Mouse (Mus musculus) left cerebral cortex, adult 2 months (tissue): ENCODE measurements around the gene Zbtb44. TPM values are rescaled to one million over a fixed set of nuclear protein-coding genes. Genes with fewer than 3 reads are reported as not detected.

Experiments
- DNase-seq, 2 experiments: peaks; one replicate each; pipeline ENCODE4 v3.0.0; 2021 to 2022; ENCODE audit warnings: low spot score in 2 of 2, mixed read lengths in 1 of 2; ENCODE audit errors: extremely low spot score in 1 of 2
- H3K27ac ChIP-seq: fragments of 200-600 bp; 2 replicates; pipeline ENCODE4 v1.8.1; 2022
- H3K4me3 ChIP-seq: fragments of 200-600 bp; 2 replicates; pipeline ENCODE4 v1.8.1; 2022
- CTCF ChIP-seq: fragments of 200-600 bp; IDR thresholded peaks from 2 replicates; pipeline ENCODE4 v1.8.1; 2022; ENCODE audit warnings: antibody characterized with exemption, mild to moderate bottlenecking, moderate library complexity
- intact Hi-C: fragments of 180-260 bp; cut with DNase I; formaldehyde crosslinking; loops from one replicate; pipeline ENCODE4 v1.15.1; 2025
- long read RNA-seq, 2 experiments: library from polyadenylated mRNA; stranded (forward); transcript quantifications; one replicate each; pipeline ENCODE4 v2.0.0; 2021; ENCODE audit warnings: borderline mapping rate in 2 of 2
- total RNA-seq, 2 experiments: library from RNA; stranded (reverse); gene quantifications; 2 replicates each; pipeline ENCODE4 v1.2.3; 2021

Gene Zbtb44
- 10 to 100 TPM; 40.4 to 45.2 TPM for total RNA-seq
- long read RNA-seq, experiment 1, full-length matches to known transcripts = 3 of 7 reads
- long read RNA-seq, experiment 1, partial matches to known transcripts = 1 of 7 reads
- long read RNA-seq, experiment 1, other reads (novel, unspliced or antisense) = 3 of 7 reads
- long read RNA-seq, experiment 2, full-length matches to known transcripts = 7 of 11 reads
- long read RNA-seq, experiment 2, partial matches to known transcripts = 0 of 11 reads
- long read RNA-seq, experiment 2, other reads (novel, unspliced or antisense) = 4 of 11 reads

DNA sequence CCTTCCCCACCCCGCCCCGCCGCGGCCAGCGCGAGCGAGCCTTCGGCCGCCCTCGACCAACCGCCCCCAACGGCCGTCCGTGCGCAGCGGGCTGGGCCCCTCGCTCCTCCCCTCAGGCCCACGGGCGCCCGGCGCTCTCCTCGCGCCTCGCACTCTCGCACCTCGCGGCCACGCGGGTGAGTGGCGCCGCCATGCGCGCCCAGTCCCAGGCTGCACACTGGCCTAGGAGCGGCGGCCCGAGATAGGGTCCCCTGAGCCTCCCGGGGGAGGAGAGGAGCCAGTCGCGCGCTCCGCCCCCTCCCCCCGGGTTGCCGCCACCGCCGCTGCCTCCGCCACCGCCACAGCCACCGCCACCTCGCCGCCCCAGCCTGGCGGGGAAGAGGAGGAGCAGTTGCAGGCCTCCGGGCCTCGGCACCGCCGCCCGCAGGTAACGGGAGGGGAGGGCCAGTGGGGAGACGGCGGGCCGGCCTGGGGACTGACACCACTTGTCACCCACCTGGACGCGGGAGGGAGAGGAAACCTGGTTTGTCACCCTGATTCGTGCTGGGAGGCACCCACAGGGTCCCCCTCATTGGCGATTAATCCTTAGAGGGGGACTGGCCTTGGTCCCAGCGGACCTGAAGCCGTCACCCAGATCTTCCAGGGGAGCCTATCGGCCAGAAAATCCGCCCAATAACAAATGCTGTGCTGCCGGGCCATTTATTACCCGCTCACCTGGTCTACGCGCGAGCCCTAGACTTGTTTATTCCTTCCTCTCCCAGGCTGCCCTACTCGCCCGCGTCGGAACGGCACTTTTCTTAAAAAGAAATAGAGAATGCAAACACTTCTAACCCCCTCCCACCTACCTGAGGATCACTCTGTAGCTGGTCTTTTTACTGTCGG lies at the start of gene Zbtb44:
TSS of gene Zbtb44 (plus strand) at position 113 of the 882 bp plus-strand sequence.
- intact Hi-C loops = loop anchor here (2.0 kb wide), 2 partner anchors 88 to 250 kb away; partner anchors contain the start of genes Adamts8 and Prdm10
- Histone ChIP-seq H3K4me3 (peak within 1 kb of the TSS; percentile 95), H3K27ac (peak within 1 kb of the TSS; percentile 98)
- no peak for TF ChIP-seq CTCF
- DNase-seq = no peak

DNA sequence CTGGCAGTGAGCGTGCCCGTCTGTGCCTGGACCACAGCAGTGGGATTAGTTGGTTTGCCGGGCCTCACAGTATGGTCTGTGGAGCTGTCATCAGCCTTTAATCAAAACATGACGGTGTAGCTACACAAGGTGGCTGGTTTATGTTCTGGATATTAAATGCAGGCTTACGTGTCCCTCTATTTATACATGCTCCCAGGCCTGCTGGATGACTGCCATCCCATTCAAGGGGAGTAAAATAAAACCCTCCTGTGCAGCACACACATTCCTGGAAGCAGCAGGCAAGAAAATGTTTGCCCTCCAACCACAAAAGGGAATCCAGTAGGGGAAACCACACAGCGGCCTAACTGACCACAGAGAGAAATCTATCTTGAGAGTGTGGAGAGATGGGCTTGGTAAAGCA lies 44.7 kb upstream of the Zbtb44 start:
- no peak for DNase-seq
- intact Hi-C loops = no loop called here
- Histone ChIP-seq H3K4me3 (no peak overlapping the region), H3K27ac (no peak overlapping the region)
- no peak for TF ChIP-seq CTCF

DNA sequence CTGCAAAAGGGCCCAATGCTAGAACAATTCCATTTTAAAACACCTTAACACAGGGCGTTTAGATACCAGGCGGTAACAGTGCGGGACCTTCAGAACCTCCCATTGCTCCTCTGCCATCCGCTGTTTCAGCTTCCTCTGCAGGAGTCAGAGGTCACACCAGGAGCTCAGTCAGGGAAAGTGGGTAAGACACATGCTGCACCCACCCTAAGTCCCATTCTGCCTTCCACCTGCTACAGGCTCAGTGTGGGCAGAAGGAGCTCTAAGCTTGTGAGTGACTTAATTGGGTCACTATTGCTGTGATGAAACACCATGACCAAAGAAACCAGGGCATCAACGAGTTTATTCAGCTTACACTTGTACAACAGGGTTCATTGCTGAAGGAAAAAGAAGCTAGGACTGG lies 37.3 kb upstream of the Zbtb44 start:
- DNase-seq = no peak

DNA sequence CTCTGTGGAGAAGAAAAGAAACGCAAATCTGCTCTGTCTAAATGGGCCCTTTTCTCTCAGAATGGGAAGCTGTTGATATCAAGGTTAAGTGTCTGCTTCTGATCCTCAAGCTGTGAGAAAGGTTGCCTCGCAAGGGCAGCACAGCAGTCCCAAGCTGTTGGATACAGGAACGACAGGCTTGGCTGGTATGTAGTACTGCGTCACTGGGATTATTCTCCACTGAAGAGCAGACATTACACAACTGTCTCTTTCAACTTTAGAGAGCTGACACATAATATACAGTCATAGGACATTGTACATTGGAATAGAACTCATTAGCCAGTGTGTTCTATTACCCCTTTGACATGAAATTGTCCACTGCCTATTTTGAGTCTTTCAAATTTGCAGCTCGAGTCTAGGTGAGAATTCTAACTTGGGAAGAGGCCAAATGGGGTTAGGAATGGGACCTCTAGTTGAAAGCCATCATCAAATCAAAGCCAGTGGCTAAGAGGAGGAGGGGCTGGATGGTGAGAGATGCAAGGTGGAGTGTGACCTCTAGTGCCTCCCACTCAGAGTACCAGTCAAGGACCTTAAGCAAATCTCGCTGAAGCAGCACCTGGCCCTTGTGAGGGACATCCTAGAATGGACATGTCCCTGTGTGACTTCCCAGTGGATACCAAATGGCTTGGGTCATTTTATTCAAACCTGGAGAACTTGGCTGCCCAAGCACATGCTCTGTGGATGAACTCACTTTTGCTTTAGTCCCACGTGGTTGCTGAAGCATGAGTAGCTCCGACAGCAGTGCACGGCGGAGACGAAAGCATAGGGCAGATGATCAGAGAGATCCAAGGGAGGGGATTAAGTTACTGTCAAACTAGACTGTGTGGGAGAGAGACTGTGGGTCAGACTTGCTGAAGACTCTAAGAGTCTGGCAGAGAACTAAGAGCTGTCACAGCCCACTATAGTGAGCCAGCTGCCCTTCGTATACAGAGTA lies 33.6 kb upstream of the Zbtb44 start:
- TF ChIP-seq CTCF = no peak
- Histone ChIP-seq H3K27ac (no peak overlapping the region), H3K4me3 (no peak overlapping the region)
- intact Hi-C loops = no loop called here
- no peak for DNase-seq

More for the DNA sequence above, 37.3 kb upstream of the Zbtb44 start:
- no peak overlapping the region for H3K4me3 ChIP-seq
- no peak overlapping the region for H3K27ac ChIP-seq
- TF ChIP-seq CTCF = no peak
- intact Hi-C loops = no loop called here

DNA sequence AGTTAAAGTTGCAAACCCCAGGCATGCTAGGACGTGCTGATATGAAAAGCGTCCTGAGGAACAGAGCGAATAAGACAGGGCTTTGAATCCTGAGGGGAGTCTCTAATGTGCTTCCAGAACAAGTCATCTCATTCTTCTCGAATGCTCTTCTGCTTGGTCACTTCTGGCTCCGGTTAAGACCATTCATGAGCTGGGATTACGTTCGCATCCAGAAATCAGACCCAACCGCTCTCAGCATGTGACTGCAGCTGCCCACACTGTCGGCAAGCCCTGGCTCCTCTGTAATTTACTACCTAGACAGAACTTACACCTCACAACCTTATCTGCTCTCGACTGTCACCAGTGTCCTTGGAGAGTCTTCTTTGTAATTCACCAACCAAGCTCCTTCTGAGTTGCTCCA lies 29.8 kb upstream of the Zbtb44 start:
- intact Hi-C loops = no loop called here
- TF ChIP-seq CTCF = no peak

DNA sequence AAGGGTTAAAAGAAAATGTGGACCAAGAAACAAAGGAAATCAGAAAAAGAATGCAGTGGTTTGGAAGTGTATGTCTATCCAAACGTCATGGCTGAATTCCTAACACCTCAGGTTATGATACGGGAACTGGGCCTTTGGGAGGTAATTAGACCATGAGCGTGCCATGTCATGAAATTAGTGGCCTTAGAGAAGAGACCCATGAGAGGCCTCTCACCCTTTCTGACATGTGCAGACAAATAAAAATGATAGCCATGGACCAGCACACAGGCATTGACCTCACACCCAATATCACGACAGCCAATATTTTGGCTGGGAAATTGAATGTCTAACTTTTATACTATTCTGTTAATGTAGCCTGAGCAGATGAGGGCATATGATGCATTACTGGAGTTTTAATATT lies 27.9 kb upstream of the Zbtb44 start:
- intact Hi-C loops = no loop called here
- H3K4me3 ChIP-seq = no peak overlapping the region
- no peak overlapping the region for H3K27ac ChIP-seq
- no peak for TF ChIP-seq CTCF
- no peak for DNase-seq

More for the DNA sequence above, 29.8 kb upstream of the Zbtb44 start:
- Histone ChIP-seq H3K27ac (no peak overlapping the region), H3K4me3 (no peak overlapping the region)
- no peak for DNase-seq

DNA sequence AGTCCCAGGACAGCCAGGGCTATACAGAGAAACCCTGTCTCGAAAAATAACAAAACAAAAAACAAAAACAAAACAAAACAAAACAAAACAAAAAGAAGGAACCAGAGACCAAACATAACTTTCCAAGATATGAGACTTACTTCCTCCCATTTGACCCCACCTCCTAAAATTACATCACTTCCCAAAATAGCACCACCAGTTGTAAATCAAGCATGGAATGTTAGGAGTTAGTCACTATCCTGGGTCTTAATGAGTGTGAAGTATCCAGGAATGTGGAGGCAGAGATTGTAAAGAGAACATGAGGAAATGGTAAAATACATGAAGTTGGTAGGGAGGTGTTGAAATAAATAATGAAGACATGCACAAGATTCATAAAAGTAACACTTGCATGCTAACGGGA lies 21.1 kb upstream of the Zbtb44 start:
- no peak overlapping the region for H3K27ac ChIP-seq
- DNase-seq = no peak
- intact Hi-C loops = no loop called here
- H3K4me3 ChIP-seq = no peak overlapping the region
- TF ChIP-seq CTCF = no peak

DNA sequence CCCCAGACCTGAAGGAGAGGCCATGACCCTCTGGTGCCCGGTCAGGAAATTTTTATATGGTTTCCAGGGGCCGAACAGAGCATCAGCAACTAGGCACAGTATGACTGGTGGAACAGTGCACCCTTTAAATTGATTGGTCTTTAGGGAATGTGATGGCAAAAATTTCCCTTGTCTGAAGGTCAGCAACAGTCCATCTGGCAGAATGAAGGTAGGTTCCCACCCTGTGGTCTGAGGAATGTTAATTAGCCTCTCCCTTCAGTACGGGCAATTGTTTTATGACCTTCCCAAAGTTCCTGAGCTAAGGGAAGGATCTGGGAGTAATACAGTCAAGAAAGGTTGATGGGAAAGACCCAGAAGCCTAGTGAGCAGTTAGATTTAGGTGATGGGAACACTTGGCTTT lies 20.4 kb upstream of the Zbtb44 start:
- intact Hi-C loops = no loop called here
- TF ChIP-seq CTCF = no peak
- no peak overlapping the region for H3K4me3 ChIP-seq
- no peak for DNase-seq
- no peak overlapping the region for H3K27ac ChIP-seq

DNA sequence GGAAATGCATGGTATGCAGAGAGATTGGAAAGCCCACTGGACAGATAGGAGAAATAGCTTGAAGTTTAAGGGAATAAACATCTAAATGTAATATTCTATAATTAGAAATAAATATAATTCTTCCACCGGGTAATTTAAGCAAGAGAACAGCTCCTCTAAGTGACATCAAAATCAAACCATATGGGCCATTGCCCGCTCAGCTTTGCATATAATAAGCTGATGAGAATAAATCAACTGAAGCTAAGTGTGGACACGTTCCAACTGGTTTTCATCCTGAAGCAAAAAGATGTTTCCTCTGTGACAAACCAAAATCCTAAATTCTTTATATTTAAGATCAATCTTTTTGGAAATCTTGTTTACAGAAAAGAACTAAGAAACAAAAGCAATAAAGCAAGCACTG lies 19.7 kb upstream of the Zbtb44 start:
- no peak for DNase-seq
- TF ChIP-seq CTCF = no peak
- intact Hi-C loops = no loop called here

DNA sequence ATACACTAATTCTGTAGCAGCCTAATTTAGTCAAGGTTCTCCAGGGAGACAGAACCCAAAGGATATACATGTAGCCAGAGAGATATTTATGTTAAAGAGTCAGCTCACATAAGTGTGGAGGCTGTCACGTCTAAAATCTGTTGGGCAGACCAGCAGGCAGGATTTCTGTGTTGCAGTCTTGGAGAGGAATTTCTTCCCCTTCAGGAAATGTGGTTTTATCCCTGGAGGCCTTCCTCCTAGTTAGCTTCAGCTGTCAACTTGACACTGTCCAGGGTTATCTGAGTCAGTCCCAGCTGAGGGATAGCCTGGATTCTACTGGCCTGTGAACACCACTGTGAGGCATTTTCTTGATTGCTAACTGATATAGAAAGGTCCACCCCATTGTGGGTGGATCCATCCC lies 18.9 kb upstream of the Zbtb44 start:
- Histone ChIP-seq H3K27ac (no peak overlapping the region), H3K4me3 (no peak overlapping the region)
- intact Hi-C loops = no loop called here
- no peak for DNase-seq
- TF ChIP-seq CTCF = no peak

More for the DNA sequence above, 19.7 kb upstream of the Zbtb44 start:
- H3K4me3 ChIP-seq = no peak overlapping the region
- H3K27ac ChIP-seq = no peak overlapping the region

DNA sequence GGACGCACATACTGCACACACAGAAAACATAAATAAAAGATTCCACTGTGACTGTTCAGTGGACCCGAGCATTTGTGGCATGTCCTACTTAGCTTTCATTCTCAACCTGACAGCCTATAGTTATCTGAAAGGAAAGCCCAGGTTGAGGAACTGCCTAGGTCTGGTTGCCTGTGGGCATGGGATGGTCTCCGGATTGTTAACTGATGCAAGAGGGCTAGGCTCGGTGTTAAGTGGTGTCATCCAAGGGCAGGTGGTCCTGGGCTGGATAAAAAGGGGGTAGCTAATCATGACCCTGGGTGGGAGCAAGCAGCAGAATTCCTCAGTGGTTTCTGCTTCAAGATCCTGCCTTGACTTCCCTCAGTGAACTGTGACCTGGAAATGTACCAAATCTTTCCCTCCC lies 17.8 kb upstream of the Zbtb44 start:
- DNase-seq = no peak
- no peak for TF ChIP-seq CTCF
- intact Hi-C loops = no loop called here
- Histone ChIP-seq H3K4me3 (no peak overlapping the region), H3K27ac (no peak overlapping the region)

DNA sequence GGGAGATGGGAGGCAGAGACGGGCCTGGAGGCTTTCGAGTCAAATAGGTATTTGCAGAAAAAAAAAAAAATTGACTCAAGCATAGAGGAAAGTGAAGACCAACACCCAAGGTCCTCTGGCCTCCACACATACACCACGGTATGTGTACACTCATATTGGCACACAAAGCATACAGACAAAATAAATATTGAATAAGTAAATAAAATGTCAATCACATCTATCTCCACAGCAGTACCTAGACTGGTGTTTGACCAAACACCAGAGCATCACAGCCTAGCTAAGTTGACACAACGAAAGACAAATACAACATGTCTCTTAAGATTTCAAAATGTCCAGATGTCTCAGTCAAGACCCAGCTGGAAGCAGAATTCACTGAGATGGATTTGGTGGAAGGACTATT lies 17.0 kb upstream of the Zbtb44 start:
- no peak for TF ChIP-seq CTCF
- intact Hi-C loops = no loop called here
- Histone ChIP-seq H3K27ac (no peak overlapping the region), H3K4me3 (no peak overlapping the region)
- no peak for DNase-seq
